In the genomic region with DNA sequence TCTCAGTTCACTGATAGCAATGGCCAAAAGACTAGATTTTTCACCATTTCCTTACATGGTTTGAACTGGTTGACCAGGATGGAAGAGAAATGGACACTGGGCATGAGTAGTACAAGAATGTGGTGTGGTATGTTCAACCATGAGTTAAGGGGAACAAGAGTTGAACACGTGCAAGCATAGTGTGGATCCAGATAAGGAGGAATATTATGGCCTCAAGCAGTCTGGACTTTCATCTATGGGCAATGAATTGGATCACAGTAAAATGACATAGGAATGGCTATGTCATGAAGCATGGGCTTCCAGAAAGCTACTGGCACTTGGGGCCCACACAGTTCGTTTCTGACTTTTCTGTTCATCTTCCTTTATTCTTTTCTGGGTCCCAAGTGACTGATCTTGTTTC, we compare ENCODE assay signal across 15 mouse cellular contexts.
"Had no signal": no experiment of that assay in that cellular context is flagged by ENCODE, and none has a peak within 500 bp of the region (broad histone marks: within the 10 kb centered on the region; RNA-seq: fewer than 3 reads in every experiment).

No protein-coding gene starts in this region.

- DNase-seq: kidney, postnatal 10 days; kidney, postnatal 4 days; lung, adult 18-20 months; lung, postnatal 4 days; retina, postnatal 1 day; right cerebral cortex, postnatal 4 days; spleen, adult 18-20 months; thymus, adult 2 months; thymus, postnatal 25 days had no signal

- H3K4me3 ChIP-seq: layer of hippocampus, adult 2 months; limb, embryonic 13.5 days; neural tube, embryonic 13.5 days had no signal

- H3K36me3 ChIP-seq: limb, embryonic 13.5 days; neural tube, embryonic 13.5 days had no signal

- H3K27me3 ChIP-seq: limb, embryonic 13.5 days had no signal

- H3K9ac ChIP-seq: limb, embryonic 13.5 days; liver, embryonic 14.5 days; neural tube, embryonic 13.5 days had no signal

- H3K4me2 ChIP-seq: limb, embryonic 13.5 days; midbrain, embryonic 11.5 days; neural tube, embryonic 13.5 days had no signal

- H3K27ac ChIP-seq: limb, embryonic 13.5 days; liver, embryonic 14.5 days had no signal

- ATAC-seq: lung, postnatal 0 days had no signal

- H3K9me3 ChIP-seq: limb, embryonic 13.5 days; neural tube, embryonic 13.5 days had no signal
